Mouse (Mus musculus) hindbrain, postnatal 0 days (tissue): Measurements from ENCODE around the gene Crybb2. TPM values are rescaled to one million over a fixed set of nuclear protein-coding genes. Genes with fewer than 3 reads are reported as not detected.

Source experiments
- ATAC-seq: fragments of 200-750 bp; cut with Nextera tagmentation; 2 replicates; pipeline ENCODE4 v1.8.0; 2017; ENCODE audit warnings: mild to moderate bottlenecking, moderate TSS enrichment, moderate library complexity
- DNase-seq: peaks from one replicate; pipeline ENCODE4 v3.0.0-alpha.2; 2015; ENCODE audit warnings: low spot score
- H3K27ac ChIP-seq: fragments of 300-500 bp; sonication (generic); 2 replicates; pipeline ENCODE4 v1.5.1; 2014; ENCODE audit warnings: mild to moderate bottlenecking
- H3K27me3 ChIP-seq: fragments of 300-500 bp; sonication (generic); 2 replicates; pipeline ENCODE4 v1.6.1; 2014; ENCODE audit warnings: low read length, mixed read lengths; ENCODE audit not compliant: insufficient read depth
- H3K36me3 ChIP-seq: fragments of 300-500 bp; sonication (generic); 2 replicates; pipeline ENCODE4 v1.6.1; 2014; ENCODE audit warnings: low read length, mixed read lengths; ENCODE audit not compliant: insufficient read depth
- H3K4me1 ChIP-seq: fragments of 300-500 bp; sonication (generic); 2 replicates; pipeline ENCODE4 v1.6.1; 2014; ENCODE audit warnings: antibody characterized with exemption, low read length, mixed read lengths; ENCODE audit not compliant: insufficient read depth
- H3K4me2 ChIP-seq: fragments of 300-500 bp; sonication (generic); 2 replicates; pipeline ENCODE4 v1.6.1; 2014; ENCODE audit warnings: low read depth, mild to moderate bottlenecking, low read length, moderate library complexity, mixed read lengths
- H3K4me3 ChIP-seq: fragments of 300-500 bp; sonication (generic); 2 replicates; pipeline ENCODE4 v1.5.1; 2014; ENCODE audit warnings: low read length
- H3K9ac ChIP-seq: fragments of 300-500 bp; sonication (generic); replicated peaks from 2 replicates; pipeline ENCODE4 v1.6.1; 2014; ENCODE audit warnings: mild to moderate bottlenecking, low read length, moderate library complexity, mixed read lengths
- H3K9me3 ChIP-seq: fragments of 300-500 bp; sonication (generic); 2 replicates; pipeline ENCODE4 v1.6.1; 2016; ENCODE audit warnings: low read length, mixed read lengths
- CTCF ChIP-seq: IDR thresholded peaks from 2 replicates; pipeline ENCODE4 v1.5.1; 2016; ENCODE audit warnings: antibody characterized with exemption, control low read depth, low read depth
- WGBS: fragments of 180-500 bp; shearing (Covaris S2); extraction: QIAGEN DNeasy Blood & Tissue Kit; methylation state at CpG from one replicate; pipeline ENCODE4 v1.1.7; 2014; 5-methylcytosine and 5-hydroxymethylcytosine counted together
- polyA plus RNA-seq: library from polyadenylated mRNA; unstranded; fragments of >200 nt; fragmentation: Nextera tagmentation; extraction: Ambion mirVana; gene quantifications from 2 replicates; pipeline ENCODE4 v1.2.1, GENCODE M21; 2015
- total RNA-seq: library from RNA; depleted of rRNA; stranded (reverse); fragments of >200 nt; gene quantifications from 2 replicates; pipeline ENCODE4 v1.2.3, GENCODE M21; 2014

Crybb2 gene
- total and polyA plus RNA-seq, 2 experiments from 2014 or later: not detected

DNA sequence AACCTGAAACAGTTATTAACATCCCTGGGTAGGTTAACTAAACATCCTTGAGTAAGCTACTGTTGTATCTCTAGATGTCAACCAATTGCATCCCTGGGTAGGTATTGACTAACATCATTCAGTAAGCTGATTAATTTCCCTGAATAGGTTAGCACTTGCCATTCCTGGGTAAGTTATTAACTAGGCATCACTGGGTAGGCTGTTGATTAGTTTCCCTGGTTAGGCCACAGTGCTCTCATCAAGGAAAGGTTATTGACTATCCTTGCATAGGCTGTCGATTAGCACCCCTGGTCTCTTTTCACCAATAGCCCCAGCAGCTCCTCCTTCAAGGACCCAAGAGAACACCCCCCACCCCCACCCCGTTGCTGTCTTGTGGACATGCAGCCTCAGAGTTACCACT is 16.0 kb upstream of the Crybb2 start:
- Histone ChIP-seq H3K4me1 (0 out of 2 replicates have a peak, but pooled peaks cover 3% of the 10 kb centered on the region), H3K4me3 (no peak overlapping the region), H3K27ac (peak overlapping the region; percentile 38), H3K27me3 (no peaks in the 10 kb centered on the region), H3K4me2 (no peak overlapping the region), H3K36me3 (0 out of 2 replicates have a peak, but pooled peaks cover 7% of the 10 kb centered on the region), H3K9ac (no peak overlapping the region), H3K9me3 (no peaks in the 10 kb centered on the region)
- WGBS: 45% methylated on average over 2 of the region's 2 CpGs
- peak; percentile 22 for DNase-seq
- TF ChIP-seq CTCF: no peak
- ATAC-seq: no peak

DNA sequence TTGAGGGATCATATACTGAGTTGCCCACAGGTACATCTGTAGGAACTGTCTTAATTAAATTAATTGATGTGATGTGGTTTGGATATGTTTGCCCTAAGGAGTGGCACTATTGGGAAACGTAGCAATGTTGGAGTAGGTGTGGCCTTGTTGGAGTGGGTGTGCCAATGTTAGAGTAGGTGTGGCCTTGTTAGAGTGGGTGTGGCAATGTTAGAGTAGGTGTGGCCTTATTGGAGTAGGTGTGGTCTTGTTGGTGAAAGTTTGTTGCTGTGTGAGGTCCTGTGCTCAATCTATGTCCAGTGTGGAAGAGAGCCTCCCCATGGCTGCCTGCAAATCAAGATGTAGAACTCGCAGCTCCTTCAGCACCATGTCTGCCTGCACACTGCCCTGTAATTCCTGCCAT is 14.4 kb upstream of the Crybb2 start:
- ATAC-seq (no peak), DNase-seq (no peak)
- H3K4me2 ChIP-seq: no peak overlapping the region
- no peak overlapping the region for H3K27ac ChIP-seq
- H3K4me1 ChIP-seq: 0 out of 2 replicates have a peak, but pooled peaks cover 3% of the 10 kb centered on the region
- 89% methylated on average over 2 of the region's 2 CpGs for WGBS
- no peaks in the 10 kb centered on the region for H3K9me3 ChIP-seq
- H3K4me3 ChIP-seq: no peak overlapping the region
- H3K36me3 ChIP-seq: 0 out of 2 replicates have a peak, but pooled peaks cover under 1% of the 10 kb centered on the region
- TF ChIP-seq CTCF: no peak
- no peaks in the 10 kb centered on the region for H3K27me3 ChIP-seq
- no peak overlapping the region for H3K9ac ChIP-seq

DNA sequence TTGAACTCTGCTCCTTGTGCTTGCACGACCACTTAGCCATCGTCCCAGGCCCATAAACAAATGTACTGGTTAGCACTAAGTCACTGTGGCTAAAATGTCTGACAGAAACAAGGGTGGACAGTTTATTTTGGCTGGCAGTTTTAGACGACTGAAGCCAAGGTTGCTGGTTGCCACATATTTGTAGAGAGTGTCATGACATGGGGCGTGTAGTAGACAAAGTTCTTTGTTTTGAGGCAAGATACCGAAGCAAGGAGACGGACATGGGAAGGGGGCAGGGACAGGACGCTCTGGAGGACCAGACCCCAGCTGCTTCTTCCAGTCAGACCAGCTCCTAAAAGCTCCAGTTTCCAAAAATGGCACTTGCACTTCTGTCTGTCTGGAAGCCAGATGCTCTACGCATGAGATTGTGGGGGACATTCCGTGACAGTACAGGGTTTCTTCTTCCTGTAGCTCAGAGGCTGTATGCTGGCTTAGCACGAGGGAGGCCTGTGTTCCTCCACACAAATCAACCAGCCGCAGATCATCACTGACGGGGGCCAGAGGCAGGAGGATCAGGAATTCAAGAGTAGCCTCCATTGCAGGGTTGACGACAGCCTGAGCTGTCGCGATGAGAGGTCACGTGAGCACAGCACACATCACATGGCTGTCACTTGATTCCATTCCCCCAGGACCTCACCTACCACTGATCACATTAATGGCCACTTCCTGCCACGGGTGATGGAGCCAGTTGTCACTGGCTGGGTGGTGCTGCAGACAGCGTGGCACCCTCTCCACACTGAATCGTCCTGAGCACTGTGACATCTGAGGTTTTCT is 12.6 kb upstream of the Crybb2 start:
- Histone ChIP-seq H3K9me3 (no peaks in the 10 kb centered on the region), H3K4me3 (no peak overlapping the region), H3K36me3 (no peaks in the 10 kb centered on the region), H3K4me1 (0 out of 2 replicates have a peak, but pooled peaks cover 3% of the 10 kb centered on the region), H3K27me3 (no peaks in the 10 kb centered on the region), H3K4me2 (no peak overlapping the region), H3K27ac (no peak overlapping the region), H3K9ac (no peak overlapping the region)
- TF ChIP-seq CTCF: no peak
- ATAC-seq (peak; percentile 27; the same call in 1 of the 2 replicates), DNase-seq (no peak)
- 59% methylated on average over 19 of the region's 19 CpGs for WGBS

DNA sequence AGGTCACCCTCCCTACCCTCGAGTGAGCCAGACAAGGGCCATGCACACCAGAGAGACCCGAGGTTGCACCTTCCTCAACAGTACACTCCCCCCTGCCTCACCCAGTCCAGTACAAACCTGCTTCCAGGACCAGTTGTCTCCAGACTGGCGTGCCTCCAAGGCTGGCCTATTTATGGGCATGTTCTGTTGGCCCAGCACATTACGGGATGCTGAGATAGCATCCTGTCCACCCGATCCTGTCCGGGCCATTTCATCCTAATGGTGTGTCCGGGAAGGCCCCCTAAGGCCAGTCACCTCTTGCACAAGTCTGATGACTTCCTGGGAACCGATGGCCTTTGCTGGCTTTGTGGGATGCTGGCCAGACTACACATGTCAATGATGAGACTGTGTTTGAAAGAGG is 11.5 kb upstream of the Crybb2 start, which contains the start of gene Crybb3:
Gene Crybb3 (minus strand): TSS at position 146 of the 400 bp plus-strand sequence.
- 58% methylated on average over 8 of the region's 8 CpGs for WGBS
- Histone ChIP-seq H3K9ac (no peak within 1 kb of the TSS), H3K4me3 (no peak within 1 kb of the TSS), H3K36me3 (no peaks in the 10 kb centered on the region), H3K9me3 (no peaks in the 10 kb centered on the region), H3K4me1 (0 out of 2 replicates have a peak, but pooled peaks cover 3% of the 10 kb centered on the region), H3K27ac (no peak within 1 kb of the TSS), H3K4me2 (no peak within 1 kb of the TSS), H3K27me3 (no peaks in the 10 kb centered on the region)
- DNase-seq (peak; percentile 38), ATAC-seq (no peak)
- no peak for TF ChIP-seq CTCF

DNA sequence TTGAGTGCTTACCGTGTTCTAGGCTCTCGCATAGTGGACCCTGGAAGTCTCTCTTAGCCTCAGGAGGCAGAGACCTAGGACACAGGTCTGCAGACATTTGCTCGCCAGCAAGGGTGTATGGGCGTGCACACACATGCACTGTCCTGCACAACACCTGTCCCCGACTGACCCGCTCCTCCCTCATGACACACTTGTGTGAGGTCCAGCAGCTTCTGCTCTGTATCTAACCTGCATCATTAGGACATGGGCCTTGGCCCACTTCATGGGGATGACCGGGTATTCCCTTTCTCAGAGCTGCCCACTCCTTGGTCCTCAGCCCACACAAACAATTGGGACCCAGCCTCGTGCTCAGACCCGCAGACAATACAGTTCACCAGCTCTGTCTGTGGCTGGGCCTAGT is 11.1 kb upstream of the Crybb2 start:
- Histone ChIP-seq H3K27ac (no peak overlapping the region), H3K9me3 (no peaks in the 10 kb centered on the region), H3K9ac (no peak overlapping the region), H3K4me3 (no peak overlapping the region), H3K27me3 (no peaks in the 10 kb centered on the region), H3K4me2 (no peak overlapping the region), H3K4me1 (0 out of 2 replicates have a peak, but pooled peaks cover 2% of the 10 kb centered on the region), H3K36me3 (no peaks in the 10 kb centered on the region)
- WGBS: 89% methylated on average over 9 of the region's 9 CpGs
- ATAC-seq (0 out of 2 replicates have a peak, but pooled peaks have one; percentile 13), DNase-seq (no peak)
- no peak for TF ChIP-seq CTCF

DNA sequence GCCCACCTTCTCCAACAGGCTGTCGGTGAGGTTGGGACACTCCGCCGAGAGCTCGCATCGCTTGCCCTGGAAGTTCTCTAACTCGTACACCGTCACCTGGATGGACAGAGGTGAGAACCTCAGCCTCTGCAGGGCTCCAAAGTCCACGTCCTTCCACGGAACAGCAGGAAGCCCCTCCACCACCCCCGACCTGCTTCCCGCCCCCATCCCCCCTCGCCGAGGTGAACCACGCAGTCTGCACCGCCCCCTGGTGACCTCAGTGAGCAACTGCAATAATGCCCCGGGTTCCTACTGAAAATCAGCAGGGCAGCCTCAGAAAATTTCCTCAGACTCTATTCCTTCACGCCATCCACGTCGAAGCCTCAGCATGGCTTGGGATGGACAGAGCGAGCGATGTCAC is 9.9 kb upstream of the Crybb2 start:
- H3K4me2 ChIP-seq: peak overlapping the region; percentile 30; the same call in 1 of the 2 replicates
- ATAC-seq: no peak
- H3K27ac ChIP-seq: no peak overlapping the region
- H3K9ac ChIP-seq: no peak overlapping the region
- no peak overlapping the region for H3K4me3 ChIP-seq
- WGBS: 24% methylated on average over 21 of the region's 21 CpGs
- DNase-seq: peak; percentile 77
- peak; percentile 73 for TF ChIP-seq CTCF
- H3K27me3 ChIP-seq: no peaks in the 10 kb centered on the region
- no peaks in the 10 kb centered on the region for H3K36me3 ChIP-seq
- no peaks in the 10 kb centered on the region for H3K4me1 ChIP-seq
- no peaks in the 10 kb centered on the region for H3K9me3 ChIP-seq

DNA sequence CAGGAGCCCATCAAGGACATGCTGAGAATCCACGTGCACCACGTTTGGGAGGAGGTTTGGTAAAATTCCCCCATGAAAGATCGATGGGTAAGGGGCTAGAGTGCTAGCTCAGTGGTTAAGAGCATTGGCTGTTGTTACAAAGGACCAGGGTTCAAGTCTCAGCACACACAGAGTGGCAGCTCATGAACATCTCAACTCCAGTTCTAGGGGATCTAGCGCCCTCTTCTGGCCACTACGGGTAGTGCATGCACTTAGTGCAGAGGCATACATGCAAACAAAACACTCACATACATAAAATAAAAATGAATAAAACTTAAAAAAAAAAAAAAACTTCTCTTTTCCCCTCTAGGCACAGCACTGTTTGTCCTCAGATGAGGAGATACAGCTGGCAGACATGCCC is 8.8 kb upstream of the Crybb2 start:
- H3K27ac ChIP-seq: no peak overlapping the region
- no peaks in the 10 kb centered on the region for H3K4me1 ChIP-seq
- TF ChIP-seq CTCF: peak; percentile 63
- no peak overlapping the region for H3K4me2 ChIP-seq
- DNase-seq (no peak), ATAC-seq (no peak)
- no peaks in the 10 kb centered on the region for H3K9me3 ChIP-seq
- H3K27me3 ChIP-seq: no peaks in the 10 kb centered on the region
- H3K4me3 ChIP-seq: no peak overlapping the region
- H3K9ac ChIP-seq: no peak overlapping the region
- 65% methylated on average over 5 of the region's 5 CpGs for WGBS
- no peaks in the 10 kb centered on the region for H3K36me3 ChIP-seq
